8 mouse cellular contexts compared by ENCODE assay signal in genomic region chr5:121948302-121949049, GRCm38 (mm10).
DNase-seq lines count a peak whose midpoint lies in the region; ATAC-seq and TF ChIP-seq lines count a peak whose summit lies in the region.

No protein-coding gene starts in this region.

- 1% methylated on average over 44 of the region's 44 CpGs for WGBS in forebrain, embryonic 16.5 days
- under 1% methylated on average over 44 of the region's 44 CpGs for WGBS in intestine, embryonic 15.5 days
- 13% methylated on average over 44 of the region's 44 CpGs for WGBS in liver, embryonic 12.5 days (ENCODE audit: insufficient replicate concordance)
- 11% methylated on average over 44 of the region's 44 CpGs for WGBS in olfactory bulb, adult 2 months

- peak overlapping the region; percentile 70 for H3K4me2 ChIP-seq in forebrain, embryonic 16.5 days (ENCODE audit: low read length)
- H3K4me2 ChIP-seq in intestine, embryonic 15.5 days (replicated peaks): peak overlapping the region; percentile 59
- H3K4me2 ChIP-seq in liver, embryonic 12.5 days: peak overlapping the region; percentile 46

- peak; percentile 5 for DNase-seq in gastrocnemius, adult 18-20 months (ENCODE audit: low spot score)
- DNase-seq in gastrocnemius, adult 8-10 months (ENCODE audit: low spot score in 2 of 2): no peak
- peak; percentile 47 for DNase-seq in cerebellum, adult 8-10 months

- H3K9ac ChIP-seq in forebrain, embryonic 16.5 days (replicated peaks; ENCODE audit: low read depth, low read length): peak overlapping the region; percentile 63
- no peak overlapping the region for H3K9ac ChIP-seq in intestine, embryonic 15.5 days
- no peak overlapping the region for H3K9ac ChIP-seq in liver, embryonic 12.5 days

- no peaks in the 10 kb centered on the region for H3K36me3 ChIP-seq in forebrain, embryonic 16.5 days (ENCODE audit: control insufficient read depth, insufficient read depth)
- H3K36me3 ChIP-seq in intestine, embryonic 15.5 days: no peaks in the 10 kb centered on the region
- H3K36me3 ChIP-seq in liver, embryonic 12.5 days: no peaks in the 10 kb centered on the region

- H3K9me3 ChIP-seq in forebrain, embryonic 16.5 days (ENCODE audit: control insufficient read depth, low read length): no peaks in the 10 kb centered on the region
- H3K9me3 ChIP-seq in intestine, embryonic 15.5 days: no peaks in the 10 kb centered on the region
- no peaks in the 10 kb centered on the region for H3K9me3 ChIP-seq in liver, embryonic 12.5 days (replicated peaks)

- ATAC-seq in forebrain, embryonic 16.5 days: peak; percentile 77
- ATAC-seq in intestine, embryonic 15.5 days: peak; percentile 82
- ATAC-seq in liver, embryonic 12.5 days: no peak
- no peak for ATAC-seq in inflammation-experienced regulatory T-cells, adult 6 months

- H3K27me3 ChIP-seq in forebrain, embryonic 16.5 days (replicated peaks; ENCODE audit: control insufficient read depth, insufficient read depth, low read length): no peaks in the 10 kb centered on the region
- H3K27me3 ChIP-seq in intestine, embryonic 15.5 days (replicated peaks): no peaks in the 10 kb centered on the region; the same call in 1 of the 2 replicates
- H3K27me3 ChIP-seq in liver, embryonic 12.5 days (replicated peaks): peaks cover 40% of the 10 kb centered on the region

- TF ChIP-seq CTCF in olfactory bulb, adult 2 months (IDR thresholded peaks at IDR 0.05; ENCODE audit: insufficient read depth, low read depth, low read length): no peak

- peaks cover 31% of the 10 kb centered on the region for H3K4me1 ChIP-seq in forebrain, embryonic 16.5 days (replicated peaks; ENCODE audit: control insufficient read depth, insufficient read depth, low read length)
- H3K4me1 ChIP-seq in intestine, embryonic 15.5 days (replicated peaks): peaks cover 33% of the 10 kb centered on the region
- H3K4me1 ChIP-seq in liver, embryonic 12.5 days: peaks cover 8% of the 10 kb centered on the region
- peaks cover 6% of the 10 kb centered on the region for H3K4me1 ChIP-seq in olfactory bulb, adult 2 months (ENCODE audit: control insufficient read depth, insufficient read depth, low read length)

- peak overlapping the region; percentile 95 for H3K27ac ChIP-seq in forebrain, embryonic 16.5 days (ENCODE audit: low read length)
- peak overlapping the region; percentile 56; the same call in 1 of the 2 replicates for H3K27ac ChIP-seq in intestine, embryonic 15.5 days
- H3K27ac ChIP-seq in liver, embryonic 12.5 days: 0 out of 2 replicates have a peak overlapping the region, but pooled peaks have one; percentile 16
- no peak overlapping the region for H3K27ac ChIP-seq in olfactory bulb, adult 2 months (ENCODE audit: insufficient read depth, low read depth, low read length)

- TF ChIP-seq POLR2A in olfactory bulb, adult 2 months (IDR thresholded peaks at IDR 0.05; ENCODE audit: insufficient read depth, low read depth, low read length): no peak

- peak overlapping the region; percentile 40 for H3K4me3 ChIP-seq in forebrain, embryonic 16.5 days (replicated peaks; ENCODE audit: low read length)
- H3K4me3 ChIP-seq in intestine, embryonic 15.5 days (replicated peaks): peak overlapping the region; percentile 16
- H3K4me3 ChIP-seq in liver, embryonic 12.5 days: peak overlapping the region; percentile 6; the same call in 1 of the 2 replicates
- peak overlapping the region; percentile 10 for H3K4me3 ChIP-seq in olfactory bulb, adult 2 months (ENCODE audit: insufficient read depth, low read depth, low read length)

Comparison
In these comparisons a context has a peak if more than half of its experiments do, and no peak if none do; other contexts are left out.
1. DNase-seq: peak in gastrocnemius, adult 18-20 months (single experiment) and cerebellum, adult 8-10 months (single experiment); none in gastrocnemius, adult 8-10 months (0 of 2).
2. ATAC-seq: peak in forebrain, embryonic 16.5 days (single experiment) and intestine, embryonic 15.5 days (single experiment); none in liver, embryonic 12.5 days (single experiment) and inflammation-experienced regulatory T-cells, adult 6 months (single experiment).
3. Peak in every context shown above with its lines, with median percentiles within 50 percentile points of each other: H3K4me2 ChIP-seq and H3K4me3 ChIP-seq.